Comparison of ENCODE assay signal across 8 mouse cellular contexts in genomic region chr9:58369644-58370043, GRCm38 (mm10). TPM values are rescaled to one million over a fixed set of nuclear protein-coding genes. Genes with fewer than 3 reads are reported as not detected.
A peak's percentile ranks its signal among the peaks of the same experiment; 100 is the strongest.
DNase-seq lines count a peak whose midpoint lies in the region; ATAC-seq and TF ChIP-seq lines count a peak whose summit lies in the region.

No protein-coding gene starts in this region.

- H3K4me3 ChIP-seq in gastrocnemius, adult 2 months: no peak overlapping the region

- intact Hi-C loops in gastrocnemius, adult 2 months (cut with DNase I): loop anchor here (1.0 to 5.0 kb wide), 2 partner anchors 39 to 142 kb away; no protein-coding TSS in a partner anchor
- intact Hi-C loops in heart, postnatal 14 days (cut with DNase I): loop anchor here (1.0 to 10.0 kb wide), 3 partner anchors 39 to 335 kb away; no protein-coding TSS in a partner anchor

- peak; percentile 82 for TF ChIP-seq CTCF in gastrocnemius, adult 2 months (IDR thresholded peaks at IDR 0.05)

- H3K27ac ChIP-seq in gastrocnemius, adult 2 months: no peak overlapping the region

- no peak for ATAC-seq in frontal cortex, adult (ENCODE audit: low TSS enrichment)

- peak; percentile 53 for DNase-seq in gastrocnemius, adult 2 months
- DNase-seq in gastrocnemius, postnatal 25 days: no peak
- peak; percentile 18 for DNase-seq in ovary, postnatal 14 days (ENCODE audit: low spot score)
- DNase-seq in ovary, postnatal 36 days (ENCODE audit: low spot score): no peak
- peak; percentile 9 for DNase-seq in adrenal gland, postnatal 25 days
- peak; percentile 48 to 66 for DNase-seq in heart, postnatal 14 days
- DNase-seq in lung, postnatal 36 days: peak; percentile 52

RNA-seq across cellular contexts. Expression of gene Tbc1d21, which starts 0.6 kb away (rescaled TPM):
- total RNA-seq in gastrocnemius, adult 2 months (2021): not detected
- total RNA-seq in gastrocnemius, postnatal 25 days (2021): not detected
- total RNA-seq in adrenal gland, postnatal 25 days (2021): not detected in 2 replicates
- total RNA-seq in heart, postnatal 14 days (2021): not detected

RNA-seq across cellular contexts. Expression of gene Loxl1, which starts 56.7 kb away (rescaled TPM):
- 10 to 100 TPM; 10.6 to 17.9 TPM for total RNA-seq in gastrocnemius, adult 2 months (2021)
- total RNA-seq in gastrocnemius, postnatal 25 days (2021): 10 to 100 TPM; 19.1 to 28.7 TPM
- total RNA-seq in adrenal gland, postnatal 25 days (2021): 15.1 and 15.8 TPM in 2 replicates
- 10 to 100 TPM; 50.5 to 53.2 TPM for total RNA-seq in heart, postnatal 14 days (2021)

Comparison
In these comparisons a context has a peak if more than half of its experiments do, and no peak if none do; other contexts are left out.
1. DNase-seq: peak in gastrocnemius, adult 2 months (single experiment), ovary, postnatal 14 days (single experiment), adrenal gland, postnatal 25 days (single experiment), heart, postnatal 14 days (2 of 2) and lung, postnatal 36 days (single experiment); none in gastrocnemius, postnatal 25 days (single experiment) and ovary, postnatal 36 days (single experiment).